Mouse (Mus musculus) kidney, adult 9 months (tissue): Measurements from ENCODE around the gene Atrnl1.

Experiments
- DNase-seq: peaks from one replicate; pipeline ENCODE4 v3.0.0; 2022

Gene Atrnl1

GRCm38 (mm10) chr19:58084826-58085225 lies 474.0 kb downstream of the Atrnl1 start:
- DNase-seq, result no peak

DNA sequence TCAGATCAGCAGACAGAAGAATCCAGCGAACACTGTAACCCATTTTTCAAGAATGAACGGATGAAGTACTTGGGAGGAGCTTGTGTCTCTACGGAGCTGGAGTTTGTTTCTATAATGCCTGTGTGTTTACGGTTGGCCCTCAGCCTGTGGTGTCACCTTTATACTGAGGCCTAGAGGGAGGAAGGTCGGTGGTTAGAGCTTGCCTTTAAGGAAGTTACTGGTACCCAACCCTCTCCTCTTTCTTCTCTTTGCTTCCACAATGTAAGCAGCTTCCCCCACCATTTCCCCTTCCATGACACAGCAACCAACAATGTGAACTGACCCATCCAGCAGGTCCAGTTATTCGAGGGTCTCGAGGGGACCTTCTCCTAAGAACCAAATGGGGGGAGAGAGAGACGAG lies 475.9 kb downstream of the Atrnl1 start:
- no peak for DNase-seq

GRCm38 (mm10) chr19:58087901-58088300 lies 477.1 kb downstream of the Atrnl1 start:
- DNase-seq, result no peak

GRCm38 (mm10) chr19:58088433-58088832 lies 477.6 kb downstream of the Atrnl1 start:
- no peak for DNase-seq

DNA sequence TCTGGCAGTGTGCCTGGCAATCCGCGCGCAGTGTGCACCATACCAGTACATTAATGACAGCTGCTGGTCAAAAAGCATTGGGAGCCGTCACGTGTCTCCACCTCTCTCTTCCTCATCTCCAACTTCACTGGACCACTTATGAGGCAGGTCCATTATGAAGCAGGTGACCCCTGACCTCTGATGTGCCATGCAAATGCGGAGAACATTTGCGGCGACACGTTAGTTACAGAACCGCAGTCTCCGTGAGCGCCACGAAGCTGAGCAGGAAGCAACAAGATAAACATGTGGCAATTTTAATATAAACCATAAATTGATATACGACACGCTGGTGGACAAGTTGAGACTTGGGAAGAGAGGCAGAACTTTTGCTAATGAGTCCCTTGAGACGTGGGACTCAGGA lies 481.1 kb downstream of the Atrnl1 start:
- no peak for DNase-seq

DNA sequence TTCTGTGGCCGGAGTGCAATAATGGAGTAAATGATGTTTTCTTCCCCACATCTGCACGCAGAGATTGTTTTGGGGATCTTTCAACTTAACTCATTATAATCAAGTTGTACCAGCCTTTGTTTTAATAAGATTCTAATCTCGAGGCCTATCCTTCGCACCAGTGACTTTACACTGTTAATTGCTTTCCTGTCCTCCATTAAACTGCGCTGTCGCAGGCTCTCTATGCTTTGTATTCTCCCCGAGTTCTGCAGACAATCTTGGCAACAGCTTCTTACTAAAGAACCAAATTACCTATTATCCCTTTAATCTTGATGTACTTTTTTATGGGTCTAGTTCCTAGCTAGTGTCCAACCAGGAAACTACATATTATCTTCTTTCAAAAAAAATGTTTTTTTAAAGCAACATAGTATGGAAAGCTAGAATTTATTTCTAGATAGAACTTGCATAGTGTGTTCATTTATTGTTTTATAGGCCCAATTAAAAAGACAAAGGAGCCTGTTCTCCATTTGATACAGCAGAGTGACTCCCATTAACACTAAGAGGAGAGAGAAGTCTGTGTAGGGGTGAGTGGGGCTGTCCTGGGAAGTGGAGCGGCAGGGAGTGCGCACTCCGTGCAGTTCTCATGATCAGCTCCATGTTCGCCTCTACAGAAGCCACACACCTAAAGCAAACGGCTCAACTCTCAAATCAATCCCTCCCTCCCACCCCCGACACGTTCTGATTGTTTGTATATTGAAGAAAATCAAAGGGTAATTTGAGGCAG lies 484.1 kb downstream of the Atrnl1 start:
- no peak for DNase-seq

DNA sequence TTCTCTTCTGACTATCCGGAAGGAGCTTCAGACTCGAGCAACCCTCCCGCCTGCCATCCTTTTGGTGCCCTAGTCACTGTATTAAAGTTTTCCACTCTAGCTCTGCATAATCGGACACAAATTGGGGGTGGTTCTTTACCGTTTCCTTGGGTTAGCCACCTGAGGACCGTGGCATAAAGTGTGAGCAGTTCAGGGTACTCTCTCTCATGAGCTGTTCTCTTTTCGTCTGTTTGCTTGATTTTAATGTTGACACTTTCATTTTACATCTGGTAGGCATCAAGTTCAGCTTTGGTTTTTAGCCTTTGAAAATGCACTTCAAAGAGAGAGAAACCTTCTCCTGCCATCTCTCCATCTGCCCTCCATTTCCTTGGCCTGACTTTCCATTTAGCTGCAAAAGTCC lies 484.9 kb downstream of the Atrnl1 start:
- DNase-seq, result no peak

DNA sequence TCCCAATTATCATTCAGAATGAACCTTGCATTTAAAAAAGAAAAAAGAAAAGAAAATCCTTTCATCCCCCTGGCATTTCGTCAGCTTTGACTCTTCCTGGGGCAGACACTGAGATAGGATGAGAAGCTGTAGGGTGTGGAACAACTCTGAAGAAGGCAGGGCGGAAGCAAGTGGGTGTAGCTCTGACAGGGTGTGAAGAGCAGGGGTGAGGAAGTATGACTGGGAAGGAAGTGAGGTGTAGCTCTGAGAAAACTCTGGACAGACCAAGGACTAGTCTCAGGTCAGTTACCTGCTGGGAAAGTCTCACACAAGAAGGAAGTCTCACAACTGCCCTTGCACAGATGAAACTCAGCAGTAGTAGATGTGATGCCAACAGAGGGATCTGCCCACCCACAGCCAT lies 486.4 kb downstream of the Atrnl1 start:
- DNase-seq, result no peak

DNA sequence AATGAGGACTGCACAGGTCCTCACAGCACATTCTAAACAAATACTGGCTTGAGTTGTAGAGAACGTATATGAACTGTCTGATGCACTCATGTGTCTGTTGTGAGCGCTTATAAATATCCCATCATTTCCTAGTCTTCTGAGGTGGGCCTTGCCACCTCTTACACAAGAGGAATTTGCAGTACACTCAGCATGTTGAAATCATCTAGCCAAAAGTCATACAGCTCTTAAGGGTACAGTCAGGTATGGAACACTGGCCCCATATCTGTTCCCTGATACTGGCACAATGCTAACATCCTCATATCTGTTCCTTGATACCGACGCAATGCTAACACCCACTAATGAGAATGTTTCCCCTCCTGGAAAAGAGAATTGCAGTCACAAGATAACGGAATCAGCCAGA lies 488.7 kb downstream of the Atrnl1 start:
- DNase-seq, result no peak

GRCm38 (mm10) chr19:58100381-58100780 lies 489.5 kb downstream of the Atrnl1 start:
- DNase-seq, result no peak

- DNase-seq, result no peak
Observed at GRCm38 (mm10) chr19:58104544-58104943, 493.7 kb downstream of the Atrnl1 start.

GRCm38 (mm10) chr19:58107632-58108031 lies 496.8 kb downstream of the Atrnl1 start:
- no peak for DNase-seq

DNA sequence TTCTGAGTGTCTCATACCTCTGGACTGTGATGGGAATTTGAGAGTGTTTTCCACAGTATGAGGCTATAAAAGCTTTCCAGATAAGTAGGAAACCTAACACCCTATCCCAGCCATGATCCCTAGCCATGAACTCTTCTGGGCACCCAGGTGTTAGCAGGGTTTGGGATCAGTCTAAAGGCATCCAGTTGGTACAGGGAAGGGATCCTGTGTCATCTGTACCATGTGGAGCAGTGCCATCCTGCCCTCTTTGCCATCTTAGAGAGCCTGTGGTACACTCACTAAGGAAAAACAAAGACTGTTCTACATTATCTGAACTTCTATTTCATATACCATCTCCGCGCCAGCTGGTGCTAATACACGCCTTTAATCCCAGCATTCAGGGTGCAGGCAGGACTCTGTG lies 499.7 kb downstream of the Atrnl1 start:
- DNase-seq, result no peak

DNA sequence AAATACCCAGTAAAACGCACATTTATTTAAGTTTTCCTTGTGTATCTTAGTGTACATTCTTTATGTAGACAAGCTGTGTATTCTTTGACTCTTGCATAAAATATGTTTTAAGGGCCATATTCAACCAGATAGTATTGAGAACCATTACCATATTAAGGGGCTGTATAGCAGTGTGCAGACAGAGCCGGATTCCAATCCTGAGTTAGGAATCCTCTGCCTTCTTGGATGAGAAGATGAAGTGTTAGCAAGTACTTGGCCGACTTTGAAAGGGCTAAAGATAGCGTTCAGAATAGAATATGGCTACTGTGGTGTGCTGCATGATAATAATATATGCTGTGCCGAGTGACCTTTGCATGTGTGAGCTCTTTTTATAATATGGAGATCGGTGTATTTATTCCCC lies 500.5 kb downstream of the Atrnl1 start:
- no peak for DNase-seq

DNA sequence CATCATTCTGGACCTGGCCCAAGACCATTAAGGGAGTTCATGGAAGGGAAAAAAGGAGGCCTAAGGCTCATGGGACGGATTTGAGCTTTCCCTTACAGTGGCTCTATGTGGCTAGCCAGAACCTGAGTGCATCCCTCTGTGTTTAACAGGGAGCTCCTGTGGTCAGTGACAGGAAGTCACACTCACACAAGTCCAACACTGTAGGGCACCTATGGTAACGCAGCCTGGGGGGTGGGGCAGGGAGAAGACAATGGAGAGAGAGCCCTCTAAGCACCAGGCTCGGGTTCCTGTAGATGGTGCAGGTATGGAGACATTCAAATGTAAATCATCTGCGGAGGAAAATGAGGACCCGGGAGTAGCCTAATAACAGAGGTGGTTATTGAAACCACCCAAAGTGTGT lies 501.3 kb downstream of the Atrnl1 start:
- no peak for DNase-seq

GRCm38 (mm10) chr19:58113092-58113731 lies 502.4 kb downstream of the Atrnl1 start:
- DNase-seq, result no peak

GRCm38 (mm10) chr19:58117595-58117994 lies 506.8 kb downstream of the Atrnl1 start:
- no peak for DNase-seq

- no peak for DNase-seq
Observed at GRCm38 (mm10) chr19:58118141-58118835, 507.5 kb downstream of the Atrnl1 start.

DNA sequence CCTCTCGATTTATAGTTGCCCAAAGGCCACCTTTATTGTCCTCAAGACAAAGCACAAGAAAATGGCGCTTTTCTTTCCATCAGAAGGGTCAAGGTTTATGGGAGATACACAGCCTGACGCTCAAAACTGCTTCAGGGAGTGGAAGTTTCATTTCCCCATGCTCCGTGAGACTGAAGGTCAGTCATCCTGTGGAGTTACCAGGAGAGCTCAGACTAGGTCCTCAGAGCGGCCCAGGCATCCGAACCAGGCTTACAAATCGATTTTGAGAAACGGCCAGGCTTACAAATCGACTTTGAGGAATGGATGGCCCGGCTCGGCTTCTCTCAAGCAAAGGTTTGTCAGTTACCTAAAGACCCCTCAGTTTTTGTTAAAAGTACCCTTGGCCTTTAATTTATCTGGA lies 508.0 kb downstream of the Atrnl1 start:
- DNase-seq, result no peak

DNA sequence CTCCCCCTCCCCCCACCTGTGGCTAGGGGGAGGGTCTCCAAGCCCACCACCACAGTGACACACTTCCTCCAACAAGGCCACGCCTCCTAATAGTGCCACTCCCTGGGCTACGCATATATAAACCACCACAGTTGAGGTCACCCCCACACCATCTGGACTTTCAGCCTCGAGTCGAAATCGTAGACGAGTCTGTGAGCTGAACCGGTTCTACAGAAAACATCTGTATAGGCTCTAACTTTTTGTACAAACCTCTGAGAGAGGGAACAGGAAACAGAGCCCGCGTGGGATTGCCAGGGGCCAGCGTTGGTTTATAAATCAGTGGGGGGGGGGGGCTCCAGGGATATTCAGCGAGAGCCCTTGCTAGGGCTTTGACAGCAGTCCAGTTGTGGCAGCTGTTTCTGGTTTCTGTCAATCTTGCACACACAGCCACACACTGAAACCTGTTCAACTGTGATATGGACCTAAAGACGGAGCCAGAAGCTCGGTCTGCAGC lies 508.9 kb downstream of the Atrnl1 start:
- DNase-seq, result no peak

DNA sequence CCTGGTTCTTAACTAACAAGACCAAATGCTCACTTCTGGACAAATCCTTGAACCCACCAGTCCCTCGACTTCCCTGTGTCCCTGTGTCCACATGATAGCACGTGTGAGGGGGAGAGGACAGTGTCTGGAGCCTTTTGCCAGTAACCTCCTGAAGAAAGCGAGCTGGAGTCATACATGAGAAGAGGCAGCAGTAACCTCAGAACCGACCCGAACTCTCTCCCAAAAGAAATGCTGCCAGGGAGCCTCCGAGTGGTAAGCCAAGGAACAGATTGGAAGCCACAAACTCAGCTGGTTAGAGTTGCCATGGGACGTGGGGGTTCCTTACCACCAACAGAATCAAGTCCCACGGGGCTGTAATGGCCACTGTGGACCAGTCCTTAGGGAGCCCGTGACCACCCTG lies 509.8 kb downstream of the Atrnl1 start:
- no peak for DNase-seq

DNA sequence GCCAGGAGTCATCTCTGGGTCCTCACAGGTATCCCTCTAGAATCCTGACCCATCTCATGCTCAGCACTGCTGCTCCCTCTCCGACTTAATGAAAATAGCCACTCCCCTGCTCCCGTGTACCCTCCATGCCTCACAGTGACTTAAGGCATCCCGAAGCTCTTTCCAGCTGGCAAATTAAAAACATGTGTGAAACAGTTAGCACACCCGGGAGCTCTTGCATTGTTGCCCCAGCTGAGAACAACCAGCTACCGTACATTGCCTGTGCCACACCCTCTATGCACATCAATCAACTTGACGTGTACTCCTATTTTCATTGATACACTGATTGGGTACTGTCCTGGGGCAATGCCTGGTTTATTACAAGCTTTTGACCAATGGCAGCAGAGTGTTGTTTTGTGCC lies 510.8 kb downstream of the Atrnl1 start:
- DNase-seq, result no peak

GRCm38 (mm10) chr19:58123620-58124019 lies 512.8 kb downstream of the Atrnl1 start:
- DNase-seq, result no peak

DNA sequence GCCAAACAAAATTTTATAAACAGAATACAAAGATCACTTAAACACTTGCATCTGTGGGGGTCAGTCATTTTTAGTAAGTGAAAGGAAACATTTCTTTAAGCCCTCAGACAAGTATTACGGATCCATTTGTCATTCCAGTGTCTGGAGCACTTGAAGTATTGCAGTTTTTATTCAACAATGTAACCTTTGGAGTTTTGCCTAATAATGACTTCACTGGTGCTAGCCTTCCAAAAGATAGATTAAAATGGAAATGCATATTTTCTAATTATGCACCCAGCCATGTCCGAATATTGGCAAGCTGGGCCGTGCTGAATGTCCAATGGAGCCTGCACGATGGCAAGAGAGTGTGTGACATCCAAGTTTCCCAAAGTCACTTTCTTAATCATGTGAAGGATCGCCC lies 513.7 kb downstream of the Atrnl1 start:
- DNase-seq, result no peak
